Mouse (Mus musculus): ENCODE data around the gene Gm47996.
"Not testable (repeated sequence)": the region's sequence is repeated elsewhere in the genome, so short reads cannot be mapped to it uniquely, and the experiment has no call there.

The Gm47996 gene

DNA sequence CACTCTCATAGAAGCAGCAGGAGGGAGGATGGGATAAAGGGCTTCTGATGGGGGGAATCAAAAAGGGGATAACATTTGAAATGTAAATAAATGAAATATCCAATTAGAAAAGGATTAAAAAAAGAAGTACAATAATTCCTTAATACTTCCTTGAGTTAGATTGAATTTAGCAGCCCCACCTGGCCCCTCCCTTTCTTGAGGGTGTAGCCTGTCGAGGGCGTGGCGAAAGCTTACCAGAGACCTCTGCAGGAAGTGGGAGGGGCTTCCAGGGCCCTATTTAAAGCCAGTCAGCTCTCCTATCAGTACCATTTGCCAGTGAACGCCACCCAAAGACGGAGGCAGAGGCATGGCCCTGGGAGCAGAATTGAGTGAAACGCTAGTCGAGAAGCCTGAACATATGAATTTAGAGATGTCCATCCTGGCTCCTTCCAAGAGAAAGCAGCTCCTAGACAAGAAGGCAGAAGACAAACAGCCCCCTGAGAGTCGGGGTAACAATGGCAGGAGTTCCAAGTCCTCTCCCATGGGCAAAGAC lies at the start of gene Gm47996:
Gm47996 (plus strand) TSS at position 308 of the 532 bp plus-strand sequence.
- not testable (repeated sequence) for DNase-seq (ENCODE audit: low read depth, low spot score)

DNA sequence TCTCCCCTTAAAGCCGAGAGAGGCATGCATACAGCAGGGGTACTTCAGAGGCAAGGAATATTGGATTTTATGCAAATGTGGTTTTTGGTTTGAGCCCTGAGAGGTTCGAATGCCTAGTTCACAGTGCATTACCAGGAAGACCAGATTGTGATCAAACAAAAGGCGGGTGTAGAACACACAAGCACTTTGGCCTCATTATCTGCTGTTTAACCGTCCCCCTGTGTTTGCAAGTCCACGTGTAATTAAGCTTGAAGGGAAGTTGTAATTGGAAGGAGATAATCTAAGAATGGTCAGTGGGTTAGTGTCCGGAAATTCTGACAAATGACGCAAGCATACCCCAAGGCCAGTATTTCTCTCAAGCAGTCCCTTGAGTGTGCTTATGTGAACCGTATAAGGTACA lies 43.9 kb upstream of the Gm47996 start:
- no peak for DNase-seq (ENCODE audit: low read depth, low spot score)

DNA sequence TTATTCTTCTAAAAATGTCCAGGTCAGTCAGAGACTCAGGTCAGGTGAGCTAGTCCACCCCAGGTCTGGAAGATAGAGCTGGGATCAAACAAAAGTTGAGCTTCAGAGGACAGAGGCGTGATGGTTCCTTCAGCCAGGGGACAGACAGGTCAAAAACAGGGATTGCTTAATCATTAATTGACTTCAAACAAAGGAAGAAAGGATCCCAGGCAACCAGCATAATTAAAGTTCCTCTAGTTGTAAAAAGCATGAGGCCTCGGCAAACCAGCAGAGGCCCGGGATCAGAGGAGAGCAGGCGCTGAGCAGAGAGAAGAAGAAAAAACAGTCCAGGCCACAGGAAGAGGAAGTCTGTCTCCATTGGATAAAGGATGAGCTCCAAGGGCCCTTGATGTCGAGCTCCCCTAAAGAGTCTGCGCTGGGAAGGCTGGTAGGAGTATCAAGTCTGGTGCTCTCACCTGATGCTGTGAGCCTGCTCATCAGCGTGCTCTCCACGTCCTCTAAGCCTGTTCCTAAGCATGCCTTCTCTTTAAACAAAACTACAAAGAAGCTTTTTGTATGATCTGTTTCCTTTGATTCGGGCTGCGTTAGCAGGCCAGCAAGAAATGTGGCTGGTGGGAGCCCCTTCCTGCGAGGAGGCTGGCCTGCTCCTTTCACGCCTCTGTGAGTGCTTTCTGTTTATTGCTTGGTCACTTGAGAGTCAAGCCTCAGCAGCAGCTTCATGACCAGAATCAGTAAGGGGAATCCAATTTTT lies 42.5 kb upstream of the Gm47996 start:
- DNase-seq (ENCODE audit: low read depth, low spot score): no peak

DNA sequence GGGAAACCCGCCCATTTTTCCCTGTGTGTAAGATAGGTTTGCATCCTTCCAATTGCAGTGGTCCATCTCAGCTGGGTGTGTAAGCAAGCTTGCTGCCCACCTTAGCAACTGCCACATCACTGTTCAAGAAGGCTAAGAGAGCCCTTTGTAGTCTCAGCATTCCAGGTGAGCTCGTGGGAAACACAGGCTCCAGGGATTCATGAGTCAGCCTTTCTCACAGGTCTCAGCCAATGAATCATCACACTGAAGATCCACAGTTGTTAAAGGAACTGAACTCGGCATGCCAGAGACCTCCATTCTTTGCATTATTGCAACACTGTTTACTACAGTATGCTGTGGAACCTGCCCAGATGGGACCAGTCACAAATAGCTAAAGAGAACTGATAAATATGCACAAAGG lies 41.3 kb upstream of the Gm47996 start:
- DNase-seq (ENCODE audit: low read depth, low spot score): peak; percentile 2

DNA sequence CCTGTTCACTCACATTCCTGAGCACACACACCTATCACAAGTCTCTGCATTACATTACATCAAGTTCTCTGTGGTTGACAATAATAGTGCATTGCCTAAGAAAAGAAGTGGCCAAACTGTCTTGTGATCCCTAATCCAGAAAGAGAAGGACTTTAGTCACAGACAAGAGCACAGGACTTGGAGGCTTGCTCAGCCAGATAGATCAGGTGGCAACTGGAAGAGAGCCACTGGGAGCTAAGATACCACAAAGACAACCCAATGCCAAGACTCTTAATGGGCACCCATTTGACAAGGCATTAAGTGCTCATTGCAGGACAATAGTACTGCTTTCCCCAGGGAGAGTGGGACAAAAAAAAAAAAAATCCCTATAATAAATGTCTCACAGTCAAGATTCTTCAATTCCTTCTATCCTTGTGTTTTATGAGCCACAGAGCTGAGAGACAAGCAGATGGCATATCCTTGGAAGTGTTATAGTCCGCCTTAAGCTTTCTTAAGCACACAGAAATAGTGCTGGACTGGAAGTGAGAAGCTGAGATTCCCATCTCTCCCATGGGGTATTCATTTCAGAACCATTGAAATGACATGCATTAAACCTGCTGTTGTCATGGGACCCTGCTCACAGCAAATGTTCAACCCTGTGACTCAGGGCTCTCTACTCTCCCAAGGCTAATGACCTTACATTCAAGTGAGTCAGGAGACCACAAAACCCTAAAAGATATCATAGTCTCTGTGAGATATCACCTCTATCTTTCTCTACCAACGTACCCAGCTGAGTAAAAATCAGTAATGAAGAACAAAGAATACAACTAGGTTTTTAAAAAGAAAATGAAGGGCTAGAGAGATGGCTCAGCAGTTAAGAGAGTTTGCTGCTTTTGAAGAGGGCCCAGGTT lies 38.1 kb upstream of the Gm47996 start:
- peak; percentile 6 for DNase-seq (ENCODE audit: low read depth, low spot score)

DNA sequence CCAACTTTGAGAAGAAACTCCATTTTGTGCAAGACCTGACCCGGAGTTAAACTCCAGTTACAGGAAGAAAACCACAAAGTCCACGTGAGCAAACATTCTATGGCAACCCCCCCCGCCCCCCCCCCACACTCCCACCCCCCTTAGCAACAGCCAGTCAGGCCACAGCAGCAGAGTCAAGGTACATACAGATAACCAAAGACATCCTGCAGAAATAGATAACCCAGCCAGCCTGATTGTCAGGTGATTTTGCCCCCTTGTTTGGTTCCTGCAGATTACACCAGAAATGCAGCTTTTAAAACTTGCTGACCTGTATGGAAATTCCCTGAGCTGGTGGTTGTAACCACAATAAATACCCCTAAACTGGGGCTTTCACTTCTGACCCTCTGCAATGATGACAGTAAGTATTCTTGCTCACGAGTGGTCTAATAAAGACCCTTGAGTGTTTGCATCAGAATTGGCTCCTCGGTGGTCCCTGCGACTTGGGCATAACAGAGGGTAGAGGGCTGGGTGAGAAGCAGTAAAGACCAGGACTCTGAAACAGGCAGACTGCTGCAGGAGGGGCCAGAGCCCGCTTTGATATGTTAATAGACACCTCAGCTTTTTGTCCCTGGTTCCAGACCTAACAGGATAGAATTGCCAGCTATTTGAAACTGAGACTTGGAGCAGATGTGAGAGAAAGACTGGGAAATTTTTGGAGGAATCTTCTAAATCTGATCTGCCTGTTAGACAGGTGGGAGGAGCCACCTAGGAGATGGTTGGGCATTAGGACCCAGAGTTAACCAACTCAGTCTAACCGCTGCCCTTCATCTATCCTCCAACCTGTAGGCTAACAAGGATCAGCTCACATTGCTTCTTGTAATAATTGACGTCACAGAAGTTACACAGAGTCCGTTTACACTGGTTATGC lies 32.6 kb upstream of the Gm47996 start:
- DNase-seq (ENCODE audit: low read depth, low spot score): peak; percentile 96

DNA sequence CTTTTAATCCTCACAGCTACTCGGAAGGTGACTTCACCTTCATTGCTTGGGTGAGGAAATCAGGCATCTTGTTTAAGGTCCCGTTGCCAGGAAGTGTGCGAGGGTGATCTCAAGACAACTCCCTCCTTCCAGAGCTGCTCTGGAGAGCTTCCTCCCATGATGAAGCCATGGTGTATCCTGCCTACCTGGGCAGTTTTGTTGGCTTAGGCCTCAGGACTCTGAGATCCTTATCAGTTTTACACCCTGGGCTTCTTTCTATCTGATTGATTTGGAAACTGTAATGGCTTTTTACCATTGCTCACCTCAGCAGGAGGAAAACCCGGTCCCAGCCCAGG lies 32.0 kb upstream of the Gm47996 start:
- DNase-seq (ENCODE audit: low read depth, low spot score): no peak

DNA sequence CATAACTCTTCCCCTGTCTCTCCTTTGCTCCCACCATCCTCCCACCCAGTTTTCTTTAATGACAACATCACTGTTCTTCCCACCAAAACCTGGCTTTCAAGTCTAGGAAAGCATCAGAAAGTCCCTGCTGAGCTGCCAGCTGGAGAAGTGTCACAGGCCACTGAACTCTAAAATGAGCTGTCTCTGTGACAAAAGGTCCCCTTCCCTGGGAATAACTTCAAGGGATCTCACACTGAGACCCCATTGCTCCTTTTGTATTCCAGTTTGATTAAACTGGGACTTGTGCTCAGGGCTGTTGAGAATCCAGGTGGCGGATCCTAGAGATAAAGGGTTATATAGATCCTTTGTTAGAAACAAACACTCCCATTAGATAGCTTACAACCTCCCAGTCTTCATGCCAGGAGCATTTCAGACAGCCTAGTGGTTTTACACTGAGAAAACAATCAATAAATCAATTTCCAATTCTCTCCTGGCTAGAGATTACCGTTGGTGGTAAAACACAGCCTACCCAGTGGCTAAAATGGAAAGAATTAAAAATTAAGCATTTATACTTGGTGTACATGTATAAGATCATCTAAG lies 31.3 kb upstream of the Gm47996 start:
- DNase-seq (ENCODE audit: low read depth, low spot score): peak; percentile 56

DNA sequence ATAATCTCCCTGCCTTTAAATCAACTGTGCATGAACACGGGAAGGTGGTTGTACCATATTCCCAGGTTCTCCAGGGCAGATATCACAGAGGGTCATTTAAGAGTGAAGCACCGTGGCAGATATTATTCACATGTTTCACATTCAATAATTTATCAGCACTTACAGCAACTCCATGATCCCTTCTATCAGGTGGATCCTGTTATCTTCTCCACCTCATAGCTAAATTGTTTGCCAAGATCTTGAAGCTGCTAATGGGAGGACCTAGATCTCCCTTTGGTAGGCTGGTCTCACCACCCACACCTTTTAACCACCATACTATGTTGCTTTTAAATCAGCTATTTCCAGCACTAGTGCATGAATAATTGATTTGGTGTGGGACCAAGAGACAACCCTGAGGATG lies 29.8 kb upstream of the Gm47996 start:
- no peak for DNase-seq (ENCODE audit: low read depth, low spot score)

DNA sequence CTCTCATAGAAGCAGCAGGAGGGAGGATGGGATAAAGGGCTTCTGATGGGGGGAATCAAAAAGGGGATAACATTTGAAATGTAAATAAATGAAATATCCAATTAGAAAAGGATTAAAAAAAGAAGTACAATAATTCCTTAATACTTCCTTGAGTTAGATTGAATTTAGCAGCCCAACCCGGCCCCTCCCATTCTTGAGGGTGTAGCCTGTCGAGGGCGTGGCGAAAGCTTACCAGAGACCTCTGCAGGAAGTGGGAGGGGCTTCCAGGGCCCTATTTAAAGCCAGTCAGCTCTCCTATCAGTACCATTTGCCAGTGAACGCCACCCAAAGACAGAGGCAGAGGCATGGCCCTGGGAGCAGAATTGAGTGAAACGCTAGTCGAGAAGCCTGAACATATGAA lies 27.7 kb upstream of the Gm47996 start, which contains the start of gene Gm47985:
Gm47985 (plus strand) TSS at position 272 of the 400 bp plus-strand sequence.
- DNase-seq (ENCODE audit: low read depth, low spot score): not testable (repeated sequence)

DNA sequence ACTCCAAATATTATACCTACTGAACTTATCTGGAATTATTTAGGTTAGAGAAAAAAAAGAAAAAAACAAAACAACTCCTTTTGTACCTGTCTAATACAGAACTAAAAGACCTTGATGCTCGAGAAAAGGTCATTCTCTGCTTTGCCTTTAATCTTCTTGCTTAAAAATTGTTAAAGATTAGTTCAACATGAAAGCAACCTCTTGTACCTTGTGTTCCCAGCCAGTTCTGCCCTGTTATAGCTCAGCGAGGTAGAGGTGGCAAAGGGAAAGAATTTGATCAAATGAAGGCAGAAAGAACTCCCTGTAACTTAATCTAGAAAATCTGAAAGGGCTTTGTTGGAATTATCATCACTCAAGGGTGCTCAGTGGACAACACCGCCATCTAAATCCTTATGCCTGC lies 23.7 kb upstream of the Gm47996 start:
- not testable (repeated sequence) for DNase-seq (ENCODE audit: low read depth, low spot score)

DNA sequence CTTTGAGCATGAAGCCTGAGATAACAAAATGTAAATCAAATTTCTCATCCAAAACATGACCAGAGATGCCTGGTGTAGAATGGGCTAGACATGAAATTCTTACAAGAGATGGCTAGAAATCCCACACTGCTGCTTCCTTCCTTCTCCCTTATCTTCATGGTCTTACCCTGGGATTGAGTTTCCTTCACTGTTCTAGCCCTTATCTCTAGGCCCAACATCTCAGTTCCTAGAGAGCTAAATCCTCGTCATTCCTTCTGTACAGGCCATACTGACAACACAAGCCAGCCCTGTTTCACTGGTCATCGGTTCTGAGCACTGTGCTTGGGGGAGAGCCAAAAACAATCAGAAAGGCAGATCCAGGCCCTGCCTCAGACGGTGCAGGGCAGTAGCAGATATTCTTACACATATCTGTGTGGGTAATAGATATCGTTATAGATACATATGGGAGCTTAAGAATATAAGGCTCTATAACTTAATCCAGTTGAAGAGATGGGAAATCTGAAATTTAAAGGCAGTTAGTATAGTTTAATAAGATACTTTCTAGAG lies 23.0 kb upstream of the Gm47996 start:
- not testable (repeated sequence) for DNase-seq (ENCODE audit: low read depth, low spot score)

DNA sequence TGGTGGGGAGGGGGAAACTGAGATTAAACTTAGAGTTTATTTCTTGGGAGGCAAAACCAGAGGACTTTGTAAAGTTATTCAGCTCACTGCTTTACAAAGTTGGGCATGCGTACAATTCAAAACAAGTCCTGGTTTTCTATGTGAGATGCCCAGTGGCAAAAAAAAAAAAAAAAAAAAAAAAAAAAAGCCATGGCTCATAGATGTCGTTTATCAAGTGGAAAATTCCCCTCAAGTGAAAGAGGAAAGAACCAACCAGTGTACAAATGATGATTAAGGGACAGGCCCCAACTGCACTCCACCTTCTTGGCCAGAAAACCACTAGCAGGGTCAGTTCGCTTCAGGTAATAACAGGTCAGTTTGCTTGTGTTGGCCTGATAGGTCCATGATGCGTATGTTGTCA lies 21.5 kb upstream of the Gm47996 start:
- DNase-seq (ENCODE audit: low read depth, low spot score): no peak

DNA sequence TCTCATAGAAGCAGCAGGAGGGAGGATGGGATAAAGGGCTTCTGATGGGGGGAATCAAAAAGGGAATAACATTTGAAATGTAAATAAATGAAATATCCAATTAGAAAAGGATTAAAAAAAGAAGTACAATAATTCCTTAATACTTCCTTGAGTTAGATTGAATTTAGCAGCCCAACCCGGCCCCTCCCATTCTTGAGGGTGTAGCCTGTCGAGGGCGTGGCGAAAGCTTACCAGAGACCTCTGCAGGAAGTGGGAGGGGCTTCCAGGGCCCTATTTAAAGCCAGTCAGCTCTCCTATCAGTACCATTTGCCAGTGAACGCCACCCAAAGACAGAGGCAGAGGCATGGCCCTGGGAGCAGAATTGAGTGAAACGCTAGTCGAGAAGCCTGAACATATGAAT lies 17.9 kb upstream of the Gm47996 start, which contains the start of gene Gm8947:
Gm8947 (plus strand) TSS at position 302 of the 400 bp plus-strand sequence.
- not testable (repeated sequence) for DNase-seq (ENCODE audit: low read depth, low spot score)

DNA sequence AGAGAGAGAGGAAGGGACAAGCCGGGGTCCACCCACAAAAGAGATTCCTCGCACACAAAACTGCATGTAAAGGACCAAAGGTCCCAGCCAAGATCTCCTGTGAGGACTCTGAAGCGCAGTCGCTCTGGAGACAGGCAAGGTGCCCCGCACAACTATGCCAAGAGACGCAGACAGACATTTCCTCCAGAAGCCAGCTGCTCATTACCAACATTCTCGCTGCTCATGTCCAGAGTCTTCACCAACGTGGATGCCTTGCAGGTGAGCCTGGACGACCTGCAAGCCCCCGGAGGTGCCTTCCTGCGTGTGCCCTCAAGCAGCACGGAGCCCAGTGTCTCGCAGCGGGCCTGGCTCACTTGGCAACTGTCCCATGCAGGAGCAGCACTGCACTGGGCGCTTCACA lies 17.2 kb upstream of the Gm47996 start:
- not testable (repeated sequence) for DNase-seq (ENCODE audit: low read depth, low spot score)

DNA sequence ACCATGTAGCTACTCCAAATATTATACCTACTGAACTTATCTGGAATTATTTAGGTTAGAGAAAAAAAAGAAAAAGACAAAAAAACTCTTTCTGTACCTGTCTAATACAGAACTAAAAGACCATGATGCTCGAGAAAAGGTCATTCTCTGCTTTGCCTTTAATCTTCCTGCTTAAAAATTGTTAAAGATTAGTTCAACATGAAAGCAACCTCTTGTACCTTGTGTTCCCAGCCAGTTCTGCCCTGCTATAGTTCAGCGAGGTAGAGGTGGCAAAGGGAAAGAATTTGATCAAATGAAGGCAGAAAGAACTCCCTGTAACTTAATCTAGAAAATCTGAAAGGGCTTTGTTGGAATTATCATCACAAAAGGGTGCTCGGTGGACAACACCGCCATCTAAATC lies 13.9 kb upstream of the Gm47996 start:
- not testable (repeated sequence) for DNase-seq (ENCODE audit: low read depth, low spot score)

DNA sequence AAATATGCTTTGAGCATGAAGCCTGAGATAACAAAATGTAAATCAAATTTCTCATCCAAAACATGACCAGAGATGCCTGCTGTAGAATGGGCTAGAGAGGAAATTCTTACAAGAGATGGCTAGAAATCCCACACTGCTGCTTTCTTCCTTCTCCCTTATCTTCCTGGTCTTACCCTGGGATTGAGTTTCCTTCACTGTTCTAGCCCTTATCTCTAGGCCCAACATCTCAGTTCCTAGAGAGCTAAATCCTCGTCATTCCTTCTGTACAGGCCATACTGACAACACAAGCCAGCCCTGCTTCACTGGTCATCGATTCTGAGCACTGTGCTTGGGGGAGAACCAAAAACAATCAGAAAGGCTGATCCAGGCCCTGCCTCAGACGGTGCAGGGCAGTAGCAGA lies 13.2 kb upstream of the Gm47996 start:
- DNase-seq (ENCODE audit: low read depth, low spot score): not testable (repeated sequence)

DNA sequence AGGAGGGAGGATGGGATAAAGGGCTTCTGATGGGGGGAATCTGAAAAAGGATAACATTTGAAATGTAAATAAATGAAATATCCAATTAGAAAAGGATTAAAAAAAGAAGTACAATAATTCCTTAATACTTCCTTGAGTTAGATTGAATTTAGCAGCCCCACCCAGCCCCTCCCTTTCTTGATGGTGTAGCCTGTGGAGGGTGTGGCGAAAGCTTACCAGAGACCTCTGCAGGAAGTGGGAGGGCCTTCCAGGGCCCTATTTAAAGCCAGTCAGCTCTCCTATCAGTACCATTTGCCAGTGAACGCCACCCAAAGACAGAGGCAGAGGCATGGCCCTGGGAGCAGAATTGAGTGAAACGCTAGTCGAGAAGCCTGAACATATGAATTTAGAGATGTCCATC lies 11.8 kb upstream of the Gm47996 start, which contains the start of gene Gm47995:
Gm47995 (plus strand) TSS at position 329 of the 400 bp plus-strand sequence.
- not testable (repeated sequence) for DNase-seq (ENCODE audit: low read depth, low spot score)

DNA sequence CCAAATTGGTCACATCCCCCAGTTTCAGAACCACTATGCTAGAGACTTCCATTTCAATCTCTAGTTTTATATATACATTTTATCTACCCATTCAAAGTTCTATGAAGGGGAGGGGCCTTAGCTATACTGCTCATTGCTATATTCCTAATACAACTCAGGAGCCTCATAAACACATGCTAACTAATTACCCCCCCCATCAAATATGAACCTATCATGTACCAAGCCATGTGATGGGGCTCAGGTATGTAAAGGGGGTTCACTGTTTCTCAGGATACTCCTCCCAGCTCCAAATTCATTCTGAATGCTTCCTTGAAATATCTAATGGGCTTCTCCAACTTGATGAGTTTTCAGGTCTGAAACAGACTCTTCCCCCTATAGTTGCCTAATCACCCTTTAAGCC lies 9.3 kb upstream of the Gm47996 start:
- not testable (repeated sequence) for DNase-seq (ENCODE audit: low read depth, low spot score)

DNA sequence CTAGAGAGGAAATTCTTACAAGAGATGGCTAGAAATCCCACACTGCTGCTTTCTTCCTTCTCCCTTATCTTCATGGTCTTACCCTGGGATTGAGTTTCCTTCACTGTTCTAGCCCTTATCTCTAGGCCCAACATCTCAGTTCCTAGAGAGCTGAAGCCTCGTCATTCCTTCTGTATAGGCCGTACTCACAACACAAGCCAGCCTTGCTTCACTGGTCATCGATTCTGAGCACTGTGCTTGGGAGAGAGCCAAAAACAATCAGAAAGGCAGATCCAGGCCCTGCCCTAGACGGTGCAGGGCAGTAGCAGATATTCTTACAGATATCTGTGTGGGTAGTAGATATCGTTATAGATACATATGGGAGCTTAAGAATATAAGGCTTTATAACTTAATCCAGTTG lies 7.2 kb upstream of the Gm47996 start:
- not testable (repeated sequence) for DNase-seq (ENCODE audit: low read depth, low spot score)
